Mouse (Mus musculus) spleen, adult 2 months (tissue): ENCODE data around the gene Iqcf5.

ENCODE experiments used
- CTCF ChIP-seq: fragments of 200-500 bp; IDR thresholded peaks from 2 replicates; pipeline ENCODE4 v1.5.1; 2011; ENCODE audit warnings: mild to moderate bottlenecking, inconsistent platforms; ENCODE audit not compliant: insufficient read depth, insufficient read length, insufficient replicate concordance; ENCODE audit errors: extremely low read depth
- POLR2A ChIP-seq: fragments of 200-500 bp; IDR thresholded peaks from 2 replicates; pipeline ENCODE4 v1.6.1; 2011; ENCODE audit warnings: low read depth, low read length, inconsistent platforms

DNA sequence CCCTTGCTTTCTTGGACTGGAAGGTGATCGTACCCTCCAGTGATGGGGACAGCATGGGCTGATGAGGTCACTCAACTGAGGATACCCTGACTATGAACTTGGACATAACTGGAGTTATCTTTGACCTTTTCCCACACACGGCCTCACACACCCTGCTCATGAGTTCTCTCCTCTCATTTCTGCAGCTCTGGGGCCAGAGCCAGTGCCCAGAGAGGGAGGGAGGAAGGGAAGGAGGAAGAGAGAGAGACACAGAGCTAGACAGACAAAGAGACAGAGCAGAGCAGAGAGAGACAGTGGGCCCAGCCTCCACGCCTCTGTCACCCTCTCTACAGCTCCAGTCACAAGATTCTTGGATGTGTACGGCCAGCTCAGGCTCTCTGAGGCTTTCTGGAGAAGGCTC is 42.1 kb upstream of the Iqcf5 start:
- no peak for TF ChIP-seq CTCF
- no peak for TF ChIP-seq POLR2A
